Mouse (Mus musculus): ENCODE measurements around the gene Efcab3.

Gene Efcab3

GRCm38 (mm10) chr11:105159673-105160360, 96.4 kb downstream of the Efcab3 start:
- ChIA-PET CTCF (interaction anchor here in 1 of 4 experiments (0.5 to 0.7 kb wide), 2 partner anchors 16 to 43 kb away, joined by 3 read pairs; no protein-coding TSS in a partner anchor), POLR2A (interaction anchor here in 1 of 4 experiments (0.8 kb wide), 1 partner anchor 8 kb away, joined by 6 read pairs; no protein-coding TSS in a partner anchor)

- POLR2A ChIA-PET: interaction anchor here in 2 of 4 experiments (0.6 to 1.0 kb wide), 2 partner anchors 9 kb away, joined by 3 to 4 read pairs; no protein-coding TSS in a partner anchor
Observed at GRCm38 (mm10) chr11:105161411-105161810, 98.0 kb downstream of the Efcab3 start.

GRCm38 (mm10) chr11:105164516-105165510, 101.4 kb downstream of the Efcab3 start:
- CTCF ChIA-PET: interaction anchor here in 3 of 4 experiments (0.5 to 1.7 kb wide), 5 partner anchors 8 to 886 kb away, joined by 3 to 6 read pairs (median 3); no protein-coding TSS in a partner anchor

More at GRCm38 (mm10) chr11:105161411-105161810, 98.0 kb downstream of the Efcab3 start:
- CTCF ChIA-PET: no interaction called here

GRCm38 (mm10) chr11:105166780-105167179, 103.4 kb downstream of the Efcab3 start:
- ChIA-PET CTCF (interaction anchor here in 2 of 4 experiments (0.7 to 1.7 kb wide), 3 partner anchors 15 to 43 kb away, joined by 3 to 4 read pairs (median 4); no protein-coding TSS in a partner anchor), POLR2A (interaction anchor here in 3 of 4 experiments (1.0 to 6.2 kb wide), 23 partner anchors 8 to 877 kb away, joined by 3 to 73 read pairs (median 7); partner anchors contain the start of genes Mettl2 (in 2 of the 3) and Tlk2 (in 2 of the 3))

More at GRCm38 (mm10) chr11:105164516-105165510, 101.4 kb downstream of the Efcab3 start:
- POLR2A ChIA-PET: interaction anchor here (0.7 to 6.2 kb wide), 30 partner anchors 8 to 875 kb away, joined by 3 to 73 read pairs (median 6); partner anchors contain the start of genes Mettl2 (in 2 of the 4) and Tlk2 (in 2 of the 4)

Measured in embryonic stem cell, embryonic (primary cell).